Mouse (Mus musculus): ENCODE results near the gene Irgm1.
"Not testable (repeated sequence)": the region's sequence is repeated elsewhere in the genome, so short reads cannot be mapped to it uniquely, and the experiment has no call there.

Irgm1 gene

GRCm38 (mm10) chr11:48833078-48833730, 38.3 kb downstream of the Irgm1 start:
- no peak for DNase-seq

- no peak for DNase-seq
Measured at GRCm38 (mm10) chr11:48831273-48831672, 40.2 kb downstream of the Irgm1 start.

- no peak for DNase-seq
Measured at GRCm38 (mm10) chr11:48830279-48830678, 41.2 kb downstream of the Irgm1 start.

- DNase-seq, result no peak
Measured at GRCm38 (mm10) chr11:48827926-48828325, 43.6 kb downstream of the Irgm1 start.

- DNase-seq, result no peak
Measured at GRCm38 (mm10) chr11:48826752-48827096, 44.8 kb downstream of the Irgm1 start.

GRCm38 (mm10) chr11:48825979-48826751, 45.3 kb downstream of the Irgm1 start, which contains the start of the genes Trim7 and Gm12184:
Trim7 (plus strand) TSS chr11:48826140.
Gm12184 (minus strand) TSS chr11:48826655.
- DNase-seq, result peak; percentile 26

GRCm38 (mm10) chr11:48824311-48824830, 47.1 kb downstream of the Irgm1 start:
- DNase-seq, result no peak

GRCm38 (mm10) chr11:48823536-48823972, 47.9 kb downstream of the Irgm1 start:
- DNase-seq, result peak; percentile 59

- no peak for DNase-seq
Measured at GRCm38 (mm10) chr11:48822768-48823512, 48.5 kb downstream of the Irgm1 start.

GRCm38 (mm10) chr11:48821299-48821698, 50.2 kb downstream of the Irgm1 start:
- not testable (repeated sequence) for DNase-seq

- no peak for DNase-seq
Measured at GRCm38 (mm10) chr11:48820308-48820674, 51.2 kb downstream of the Irgm1 start.

- DNase-seq, result no peak
Measured at GRCm38 (mm10) chr11:48819614-48820307, 51.7 kb downstream of the Irgm1 start.

GRCm38 (mm10) chr11:48818346-48818745, 53.1 kb downstream of the Irgm1 start:
- peak; percentile 93 for DNase-seq

GRCm38 (mm10) chr11:48817794-48818193, 53.7 kb downstream of the Irgm1 start:
- DNase-seq, result no peak

- peak; percentile 99 for DNase-seq
Measured at GRCm38 (mm10) chr11:48816800-48817665, 54.5 kb downstream of the Irgm1 start, which contains the start of gene Trim41. Trim41 (minus strand) TSS chr11:48817353.

- DNase-seq, result no peak
Measured at GRCm38 (mm10) chr11:48816281-48816781, 55.2 kb downstream of the Irgm1 start.

- no peak for DNase-seq
Measured at GRCm38 (mm10) chr11:48815851-48816250, 55.6 kb downstream of the Irgm1 start.

GRCm38 (mm10) chr11:48813782-48814181, 57.7 kb downstream of the Irgm1 start:
- no peak for DNase-seq
